Mouse (Mus musculus): ENCODE results near the gene Klhl2.

Gene Klhl2

GRCm38 (mm10) chr8:64692651-64693201 is 157.1 kb downstream of the Klhl2 start, which contains the start of gene Cpe:
Gene Cpe, minus strand, starts transcription at chr8:64693054.
- peak; percentile 62 for DNase-seq (ENCODE audit: low read depth)

DNA sequence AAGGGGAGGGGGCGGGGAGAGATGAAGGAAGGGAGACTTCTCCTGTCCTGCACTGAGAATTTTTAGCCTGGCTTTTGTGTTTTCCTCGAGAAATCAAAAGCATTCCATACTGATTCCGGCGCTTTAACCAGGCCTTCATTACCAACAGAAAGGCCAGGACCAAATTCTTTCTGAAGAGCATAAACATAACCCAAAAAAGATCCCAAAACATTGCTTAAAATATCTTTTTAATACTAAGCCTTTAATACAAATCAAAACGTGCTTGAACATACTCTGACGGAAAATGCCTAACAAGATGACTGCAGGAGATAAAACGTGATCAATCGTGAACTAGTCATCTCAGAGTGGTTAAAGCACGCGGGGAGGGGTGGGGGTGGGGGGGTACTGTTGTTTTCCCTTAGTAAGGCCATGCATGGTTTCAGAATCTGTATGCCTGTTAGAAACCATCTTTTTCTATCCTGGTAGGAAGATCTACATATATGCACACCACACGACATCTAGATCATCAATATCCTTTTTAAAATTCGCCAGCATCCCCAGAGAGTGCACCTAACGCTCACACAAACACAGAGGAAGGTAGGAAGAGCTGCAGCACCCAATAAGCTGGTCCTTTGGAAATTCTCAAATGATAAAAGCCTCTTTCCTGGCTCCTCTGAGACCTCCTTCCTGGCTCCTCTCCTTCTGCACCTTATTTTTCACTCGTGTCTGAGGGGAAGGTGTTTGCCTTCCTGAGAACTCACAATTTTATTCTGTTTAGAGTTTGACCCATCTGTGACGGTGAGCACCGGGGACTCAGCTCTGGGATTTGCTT is 158.0 kb downstream of the Klhl2 start:
- peak; percentile 6 for DNase-seq (ENCODE audit: low read depth)

- DNase-seq (ENCODE audit: low read depth), result no peak
Measured at GRCm38 (mm10) chr8:64690845-64691244, 159.0 kb downstream of the Klhl2 start.

DNA sequence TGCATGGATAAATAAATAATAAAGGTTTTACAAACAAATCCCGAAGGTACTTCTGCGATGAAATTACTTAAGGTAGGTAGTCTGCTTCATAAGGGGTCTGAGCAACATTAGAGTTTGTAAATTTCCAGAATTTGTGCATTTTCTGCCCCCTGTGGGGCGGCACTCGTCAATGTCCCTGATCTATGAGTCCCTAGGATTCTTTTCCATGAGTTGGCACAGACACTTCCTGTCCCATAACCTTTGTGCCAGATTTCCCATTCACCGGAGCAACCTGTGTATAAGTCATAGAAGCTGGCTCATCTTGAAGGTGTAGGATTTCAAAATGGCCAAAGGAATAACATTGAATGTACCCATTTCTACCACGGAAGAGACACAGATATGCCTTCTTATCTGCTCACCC is 159.5 kb downstream of the Klhl2 start:
- no peak for DNase-seq (ENCODE audit: low read depth)
